Mouse (Mus musculus) kidney, adult 8-10 months (tissue): ENCODE data around the gene Sipa1l3.

Experiments
- DNase-seq, 2 experiments: peaks; one replicate each; pipeline ENCODE4 v3.0.0; 2022

Sipa1l3 gene

DNA sequence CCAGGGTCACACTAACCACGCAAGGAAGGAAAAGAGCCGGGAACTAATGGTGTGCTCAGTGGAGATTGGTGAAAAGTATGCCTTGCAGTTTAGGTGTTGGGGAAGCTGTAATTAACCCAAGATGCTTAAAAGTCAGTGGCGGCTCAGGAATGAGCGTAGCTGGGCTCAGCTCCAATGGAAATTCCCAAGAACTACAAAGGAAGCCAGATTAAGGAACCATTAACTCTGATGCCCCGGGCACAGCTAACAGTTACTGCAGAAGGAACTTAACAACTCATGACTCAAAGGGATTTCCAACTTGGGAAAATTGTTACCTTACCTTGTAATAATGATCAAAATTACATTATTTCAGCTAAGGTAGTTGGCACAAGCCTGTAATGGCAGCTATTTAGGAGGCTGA lies 241.7 kb downstream of the Sipa1l3 start:
- peak; percentile 80 to 82 for DNase-seq

DNA sequence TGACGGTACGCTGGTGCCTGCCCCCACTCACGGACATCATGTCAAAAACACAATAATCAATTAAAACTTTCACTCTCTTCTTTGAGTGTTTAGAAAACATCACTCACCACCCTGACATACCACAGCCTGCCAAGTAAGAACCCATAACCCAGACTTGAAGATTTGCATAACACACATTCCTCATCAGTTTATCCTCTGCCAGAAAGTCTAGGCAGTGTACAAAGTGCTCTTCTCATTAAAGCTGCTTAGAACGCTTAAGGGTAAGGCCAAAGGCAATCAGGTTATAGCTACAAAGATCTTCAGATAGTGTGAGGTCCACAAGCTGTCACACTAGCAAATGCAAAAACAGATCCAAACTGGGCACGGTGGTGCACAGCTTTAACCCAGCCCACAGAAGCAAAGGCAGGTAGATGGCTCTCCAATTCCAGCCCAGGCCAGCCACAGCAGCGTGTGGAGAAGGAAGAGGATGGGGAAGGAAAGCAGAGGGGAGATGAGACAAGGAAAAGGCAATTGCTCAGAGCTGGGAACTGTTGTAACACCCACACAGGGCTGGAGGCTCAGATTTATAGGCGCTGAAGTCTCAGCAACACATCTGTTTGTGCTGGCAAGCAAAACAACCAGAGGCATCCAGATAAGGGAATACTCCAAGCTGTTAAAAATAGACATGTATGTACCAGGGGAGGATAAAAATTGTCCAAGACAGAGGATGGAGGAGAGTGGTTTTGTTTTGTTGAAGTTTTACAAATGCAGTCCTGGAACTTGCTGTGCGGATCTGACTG lies 246.6 kb downstream of the Sipa1l3 start:
- peak in 1 of 2 experiments; percentile 66 for DNase-seq

DNA sequence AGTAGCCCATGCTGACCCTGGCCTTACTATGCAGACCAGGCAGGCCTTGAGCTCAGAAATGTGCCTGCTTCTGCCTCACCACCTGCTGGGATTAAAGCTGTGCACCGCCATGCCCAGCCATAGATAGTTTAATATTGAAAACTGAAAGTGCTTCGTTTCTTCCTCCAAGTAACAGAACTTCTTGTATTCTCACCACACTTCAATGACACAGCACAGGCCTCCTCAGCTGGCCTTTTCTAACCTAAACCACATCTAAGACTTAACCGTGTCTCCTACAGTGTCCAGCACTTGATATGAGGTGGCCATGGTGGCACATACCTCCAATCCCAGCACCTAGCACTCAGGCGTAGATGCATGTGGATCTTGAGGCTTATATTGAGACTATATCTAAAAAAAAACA lies 248.0 kb downstream of the Sipa1l3 start:
- DNase-seq = no peak
